In genomic region chr13:8700981-8701380, GRCm38 (mm10) we compare ENCODE assay signal across 21 mouse cellular contexts.
A peak's percentile ranks its signal among the peaks of the same experiment; 100 is the strongest.
DNase-seq lines count a peak whose midpoint lies in the region; ATAC-seq lines count a peak whose summit lies in the region.
"Had no signal": no experiment of that assay in that cellular context is flagged by ENCODE, and none has a peak within 500 bp of the region (broad histone marks: within the 10 kb centered on the region; RNA-seq: fewer than 3 reads in every experiment).

No protein-coding gene starts in this region.

- no peaks in the 10 kb centered on the region for H3K9me3 ChIP-seq in forebrain, embryonic 11.5 days (ENCODE audit: control insufficient read depth, low read length)
- no peaks in the 10 kb centered on the region for H3K9me3 ChIP-seq in forebrain, embryonic 10.5 days
- H3K9me3 ChIP-seq: G1E had no signal

- no peak overlapping the region for H3K4me2 ChIP-seq in forebrain, embryonic 11.5 days (ENCODE audit: low read depth, low read length, severe bottlenecking)

- 59% methylated on average over 4 of the region's 4 CpGs for WGBS in forebrain, embryonic 11.5 days
- WGBS in forebrain, embryonic 10.5 days = 63% methylated on average over 4 of the region's 4 CpGs

- no peak for DNase-seq in forebrain, embryonic 11.5 days (ENCODE audit: low spot score)
- DNase-seq in forebrain, embryonic 10.5 days (ENCODE audit: extremely low spot score, low spot score) = no peak
- peak; percentile 57 for DNase-seq in retina, embryonic 14.5 days (ENCODE audit: low spot score)
- peak; percentile 82 for DNase-seq in retina, postnatal 1 day
- DNase-seq in cerebellum, postnatal 25 days = no peak
- no peak for DNase-seq in embryo, embryonic 10.5 days (ENCODE audit: low spot score)
- DNase-seq: adrenal gland, adult 2 months; adrenal gland, adult 8-10 months; adrenal gland, postnatal 10 days; adrenal gland, postnatal 14 days; adrenal gland, postnatal 25 days; adrenal gland, postnatal 36 days; B cell, adult 2 months; cerebellum, adult 11 months; cerebellum, adult 11-12 months; cerebellum, adult 18-20 months had no signal

- H3K4me1 ChIP-seq in forebrain, embryonic 11.5 days (replicated peaks; ENCODE audit: control insufficient read depth, insufficient read depth, low read length) = no peaks in the 10 kb centered on the region
- H3K4me1 ChIP-seq in forebrain, embryonic 10.5 days = peaks cover 9% of the 10 kb centered on the region; the same call in 1 of the 2 replicates

- peak; percentile 37; the same call in 1 of the 2 replicates for ATAC-seq in forebrain, embryonic 11.5 days (replicated peaks; ENCODE audit: low FRiP score)
- ATAC-seq: activated CD4-positive, CD25-positive, alpha-beta regulatory T cell, adult 4 months; CD4-positive, CD25-positive, alpha-beta regulatory T cell, adult 4 months; Patski had no signal

- H3K27me3 ChIP-seq in forebrain, embryonic 11.5 days (ENCODE audit: control insufficient read depth, insufficient read depth, low read length) = no peaks in the 10 kb centered on the region
- no peaks in the 10 kb centered on the region for H3K27me3 ChIP-seq in forebrain, embryonic 10.5 days (ENCODE audit: poor library complexity, severe bottlenecking)
- H3K27me3 ChIP-seq: CH12.LX had no signal

- H3K4me3 ChIP-seq in forebrain, embryonic 11.5 days (ENCODE audit: low read depth, low read length) = no peak overlapping the region
- no peak overlapping the region for H3K4me3 ChIP-seq in forebrain, embryonic 10.5 days

- H3K36me3 ChIP-seq in forebrain, embryonic 11.5 days (ENCODE audit: control insufficient read depth, insufficient read depth, low read length) = no peaks in the 10 kb centered on the region
- no peaks in the 10 kb centered on the region for H3K36me3 ChIP-seq in forebrain, embryonic 10.5 days (replicated peaks)
- H3K36me3 ChIP-seq: G1E had no signal

- no peak overlapping the region for H3K9ac ChIP-seq in forebrain, embryonic 11.5 days (ENCODE audit: low read length)

- no peak overlapping the region for H3K27ac ChIP-seq in forebrain, embryonic 11.5 days (ENCODE audit: low read depth, low read length)
- H3K27ac ChIP-seq in forebrain, embryonic 10.5 days = no peak overlapping the region

Comparison
In these comparisons a context has a peak if more than half of its experiments do, and no peak if none do; other contexts are left out.
1. DNase-seq: peak in retina, embryonic 14.5 days (single experiment) and retina, postnatal 1 day (single experiment); none in forebrain, embryonic 11.5 days (single experiment), forebrain, embryonic 10.5 days (single experiment), cerebellum, postnatal 25 days (0 of 2) and embryo, embryonic 10.5 days (single experiment).